Mouse (Mus musculus) hindbrain, postnatal 0 days (tissue): ENCODE measurements around the gene Fam53a. TPM values are rescaled to one million over a fixed set of nuclear protein-coding genes. Genes with fewer than 3 reads are reported as not detected.

Experiments
- ATAC-seq: fragments of 200-750 bp; cut with Nextera tagmentation; 2 replicates; pipeline ENCODE4 v1.8.0; 2017; ENCODE audit warnings: mild to moderate bottlenecking, moderate TSS enrichment, moderate library complexity
- DNase-seq: peaks from one replicate; pipeline ENCODE4 v3.0.0-alpha.2; 2015; ENCODE audit warnings: low spot score
- H3K27ac ChIP-seq: fragments of 300-500 bp; sonication (generic); 2 replicates; pipeline ENCODE4 v1.5.1; 2014; ENCODE audit warnings: mild to moderate bottlenecking
- H3K27me3 ChIP-seq: fragments of 300-500 bp; sonication (generic); 2 replicates; pipeline ENCODE4 v1.6.1; 2014; ENCODE audit warnings: low read length, mixed read lengths; ENCODE audit not compliant: insufficient read depth
- H3K36me3 ChIP-seq: fragments of 300-500 bp; sonication (generic); 2 replicates; pipeline ENCODE4 v1.6.1; 2014; ENCODE audit warnings: low read length, mixed read lengths; ENCODE audit not compliant: insufficient read depth
- H3K4me1 ChIP-seq: fragments of 300-500 bp; sonication (generic); 2 replicates; pipeline ENCODE4 v1.6.1; 2014; ENCODE audit warnings: antibody characterized with exemption, low read length, mixed read lengths; ENCODE audit not compliant: insufficient read depth
- H3K4me2 ChIP-seq: fragments of 300-500 bp; sonication (generic); 2 replicates; pipeline ENCODE4 v1.6.1; 2014; ENCODE audit warnings: low read depth, mild to moderate bottlenecking, low read length, moderate library complexity, mixed read lengths
- H3K4me3 ChIP-seq: fragments of 300-500 bp; sonication (generic); 2 replicates; pipeline ENCODE4 v1.5.1; 2014; ENCODE audit warnings: low read length
- H3K9ac ChIP-seq: fragments of 300-500 bp; sonication (generic); replicated peaks from 2 replicates; pipeline ENCODE4 v1.6.1; 2014; ENCODE audit warnings: mild to moderate bottlenecking, low read length, moderate library complexity, mixed read lengths
- H3K9me3 ChIP-seq: fragments of 300-500 bp; sonication (generic); 2 replicates; pipeline ENCODE4 v1.6.1; 2016; ENCODE audit warnings: low read length, mixed read lengths
- CTCF ChIP-seq: IDR thresholded peaks from 2 replicates; pipeline ENCODE4 v1.5.1; 2016; ENCODE audit warnings: antibody characterized with exemption, control low read depth, low read depth
- WGBS: fragments of 180-500 bp; shearing (Covaris S2); extraction: QIAGEN DNeasy Blood & Tissue Kit; methylation state at CpG from one replicate; pipeline ENCODE4 v1.1.7; 2014; 5-methylcytosine and 5-hydroxymethylcytosine counted together
- polyA plus RNA-seq: library from polyadenylated mRNA; unstranded; fragments of >200 nt; fragmentation: Nextera tagmentation; extraction: Ambion mirVana; gene quantifications from 2 replicates; pipeline ENCODE4 v1.2.1, GENCODE M21; 2015
- total RNA-seq: library from RNA; depleted of rRNA; stranded (reverse); fragments of >200 nt; gene quantifications from 2 replicates; pipeline ENCODE4 v1.2.3, GENCODE M21; 2014

Gene Fam53a
- total and polyA plus RNA-seq, 2 experiments from 2014 or later: 22.9 to 26.4 TPM

DNA sequence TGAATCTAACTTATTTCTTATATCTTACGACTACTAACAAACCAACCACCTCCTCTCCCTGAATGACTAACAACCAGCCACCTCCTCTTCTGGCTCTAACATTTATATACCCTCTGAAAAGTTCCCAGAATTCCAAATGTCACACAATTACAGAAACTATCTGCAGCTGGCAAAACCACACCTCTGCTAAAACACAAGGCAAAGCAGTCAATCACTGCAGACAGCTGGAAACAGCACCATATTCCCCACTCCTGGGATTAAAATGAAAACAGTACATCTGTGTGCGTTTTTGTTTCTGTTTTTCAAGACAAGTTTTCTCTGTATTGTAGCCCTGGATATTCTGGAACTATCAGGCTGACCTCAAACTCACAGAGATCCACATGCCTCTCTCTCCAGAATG lies 6.8 kb downstream of the Fam53a start:
- Histone ChIP-seq H3K4me2 (no peak overlapping the region), H3K27me3 (no peaks in the 10 kb centered on the region), H3K9ac (no peak overlapping the region), H3K4me3 (no peak overlapping the region), H3K27ac (no peak overlapping the region), H3K9me3 (no peaks in the 10 kb centered on the region), H3K4me1 (no peaks in the 10 kb centered on the region), H3K36me3 (no peaks in the 10 kb centered on the region)
- no peak for TF ChIP-seq CTCF
- ATAC-seq (no peak), DNase-seq (no peak)
- 95% methylated on average over 2 of the region's 2 CpGs for WGBS

DNA sequence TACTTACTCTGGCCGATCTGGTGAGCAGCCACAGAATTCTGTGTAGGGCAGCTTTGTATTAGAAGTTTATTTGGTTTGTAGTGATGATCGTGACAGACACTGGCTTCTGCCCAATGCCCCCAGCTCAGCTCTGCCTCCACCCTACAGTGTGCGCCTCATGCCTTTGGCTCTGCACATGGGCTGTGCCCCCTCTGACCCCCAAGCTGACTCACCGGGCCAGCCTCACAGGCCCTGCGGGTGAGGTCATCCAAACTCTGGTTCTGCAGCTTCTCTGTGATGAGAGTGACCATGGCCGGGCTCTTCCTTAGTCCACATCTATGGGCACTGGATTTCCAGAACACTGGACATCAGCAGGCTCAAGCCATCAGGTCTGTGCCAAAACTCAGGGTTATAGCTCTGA lies 15.0 kb downstream of the Fam53a start:
- no peak overlapping the region for H3K4me2 ChIP-seq
- H3K36me3 ChIP-seq: no peaks in the 10 kb centered on the region; the same call in 1 of the 2 replicates
- H3K4me3 ChIP-seq: no peak overlapping the region
- no peak for DNase-seq
- no peaks in the 10 kb centered on the region for H3K4me1 ChIP-seq
- no peak for ATAC-seq
- no peaks in the 10 kb centered on the region for H3K9me3 ChIP-seq
- H3K27ac ChIP-seq: no peak overlapping the region
- H3K27me3 ChIP-seq: no peaks in the 10 kb centered on the region
- no peak overlapping the region for H3K9ac ChIP-seq
- TF ChIP-seq CTCF: no peak
- 86% methylated on average over 6 of the region's 6 CpGs for WGBS

DNA sequence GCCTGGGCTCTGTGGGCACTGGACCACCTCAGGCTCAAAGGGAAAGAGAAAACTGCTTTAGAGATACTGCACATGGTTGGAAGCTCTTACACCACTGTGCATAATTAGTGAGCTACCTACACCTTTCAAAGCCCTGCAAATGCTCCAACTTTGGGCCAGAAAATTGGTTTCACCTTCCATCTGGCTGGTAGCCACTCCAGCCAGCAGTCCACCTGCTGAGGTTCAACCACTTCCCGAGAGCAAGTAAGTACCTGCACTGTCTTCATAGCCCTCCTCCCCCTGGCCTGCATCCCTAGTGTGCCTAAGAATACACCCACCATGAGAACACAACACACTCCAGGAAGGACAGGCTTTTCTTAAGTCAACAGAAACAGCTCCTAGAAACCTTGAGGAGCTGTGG lies 17.6 kb downstream of the Fam53a start:
- no peak overlapping the region for H3K4me2 ChIP-seq
- WGBS: 95% methylated on average over 1 of the region's 1 CpGs
- no peak overlapping the region for H3K9ac ChIP-seq
- no peaks in the 10 kb centered on the region for H3K27me3 ChIP-seq
- peaks cover 8% of the 10 kb centered on the region; the same call in 1 of the 2 replicates for H3K36me3 ChIP-seq
- H3K4me3 ChIP-seq: no peak overlapping the region
- H3K4me1 ChIP-seq: no peaks in the 10 kb centered on the region
- H3K9me3 ChIP-seq: no peaks in the 10 kb centered on the region
- TF ChIP-seq CTCF: no peak
- ATAC-seq (no peak), DNase-seq (no peak)
- H3K27ac ChIP-seq: no peak overlapping the region

- no peak overlapping the region for H3K9ac ChIP-seq
- 86% methylated on average over 1 of the region's 1 CpGs for WGBS
These were observed 20.2 kb downstream of the Fam53a start for GRCm38 (mm10) chr5:33609226-33609625.

GRCm38 (mm10) chr5:33607434-33607833 lies 22.0 kb downstream of the Fam53a start:
- Histone ChIP-seq H3K9ac (no peak overlapping the region), H3K27ac (no peak overlapping the region), H3K9me3 (no peaks in the 10 kb centered on the region), H3K4me1 (no peaks in the 10 kb centered on the region), H3K4me2 (no peak overlapping the region), H3K4me3 (no peak overlapping the region), H3K27me3 (no peaks in the 10 kb centered on the region), H3K36me3 (peaks cover 8% of the 10 kb centered on the region; the same call in 1 of the 2 replicates)
- TF ChIP-seq CTCF: no peak
- DNase-seq (no peak), ATAC-seq (no peak)
- WGBS: 97% methylated on average over 15 of the region's 15 CpGs

More at GRCm38 (mm10) chr5:33609226-33609625, 20.2 kb downstream of the Fam53a start:
- Histone ChIP-seq H3K4me3 (no peak overlapping the region), H3K9me3 (no peaks in the 10 kb centered on the region), H3K4me1 (no peaks in the 10 kb centered on the region), H3K27me3 (no peaks in the 10 kb centered on the region), H3K36me3 (peaks cover 8% of the 10 kb centered on the region; the same call in 1 of the 2 replicates), H3K4me2 (no peak overlapping the region), H3K27ac (no peak overlapping the region)
- no peak for TF ChIP-seq CTCF
- DNase-seq (no peak), ATAC-seq (no peak)

DNA sequence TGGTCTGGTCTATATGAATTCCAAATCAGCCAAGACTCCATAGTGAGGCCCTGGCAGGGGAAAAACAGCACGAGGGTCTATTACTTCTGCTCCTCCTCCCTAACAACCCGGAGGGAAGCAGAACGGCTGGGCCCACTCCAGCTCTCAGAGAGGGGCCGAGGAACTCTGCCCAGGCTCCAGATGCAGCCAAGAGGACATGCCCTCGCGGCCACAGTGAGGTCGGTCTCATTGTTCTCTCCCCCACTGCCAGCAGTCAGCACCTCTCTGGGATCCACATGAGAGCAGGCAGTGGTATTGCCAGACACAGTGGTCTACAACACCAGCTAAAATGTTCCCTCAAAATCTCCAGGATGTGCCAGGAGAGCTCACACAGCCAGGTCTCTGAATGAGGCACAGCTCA lies 22.8 kb downstream of the Fam53a start:
- no peak for TF ChIP-seq CTCF
- ATAC-seq (peak; percentile 43; the same call in 1 of the 2 replicates), DNase-seq (peak; percentile 49)
- peaks cover 8% of the 10 kb centered on the region; the same call in 1 of the 2 replicates for H3K36me3 ChIP-seq
- no peaks in the 10 kb centered on the region for H3K9me3 ChIP-seq
- H3K9ac ChIP-seq: no peak overlapping the region
- no peaks in the 10 kb centered on the region for H3K4me1 ChIP-seq
- no peak overlapping the region for H3K4me2 ChIP-seq
- H3K4me3 ChIP-seq: no peak overlapping the region
- H3K27ac ChIP-seq: no peak overlapping the region
- 35% methylated on average over 7 of the region's 7 CpGs for WGBS
- H3K27me3 ChIP-seq: no peaks in the 10 kb centered on the region

DNA sequence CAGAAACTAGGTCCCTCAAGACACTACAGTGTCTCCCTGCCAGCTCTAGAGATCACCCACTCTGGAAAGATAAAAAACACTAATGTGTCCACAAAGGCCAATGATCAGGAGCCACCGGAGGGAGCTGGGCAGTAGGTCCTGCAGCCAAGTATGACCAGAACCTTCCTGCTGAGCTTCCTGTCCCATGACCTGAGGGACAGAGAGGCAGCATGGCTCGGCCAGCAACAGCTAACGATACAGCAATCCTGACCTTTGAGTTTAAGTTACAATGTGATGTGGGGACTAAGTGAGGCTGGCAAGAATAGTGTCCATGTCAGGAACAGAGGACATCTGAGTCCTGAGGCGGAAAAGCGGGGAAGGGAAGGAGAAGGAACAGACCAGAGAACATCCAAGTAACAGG lies 24.1 kb downstream of the Fam53a start:
- H3K27me3 ChIP-seq: no peaks in the 10 kb centered on the region
- peaks cover 8% of the 10 kb centered on the region; the same call in 1 of the 2 replicates for H3K36me3 ChIP-seq
- WGBS: 90% methylated on average over 5 of the region's 5 CpGs
- no peak overlapping the region for H3K4me2 ChIP-seq
- DNase-seq (no peak), ATAC-seq (no peak)
- no peak overlapping the region for H3K9ac ChIP-seq
- H3K4me3 ChIP-seq: no peak overlapping the region
- no peak for TF ChIP-seq CTCF
- no peaks in the 10 kb centered on the region for H3K4me1 ChIP-seq
- H3K27ac ChIP-seq: no peak overlapping the region
- H3K9me3 ChIP-seq: no peaks in the 10 kb centered on the region
